Comparison of ENCODE assay signal across 27 mouse cellular contexts in the genomic region with DNA sequence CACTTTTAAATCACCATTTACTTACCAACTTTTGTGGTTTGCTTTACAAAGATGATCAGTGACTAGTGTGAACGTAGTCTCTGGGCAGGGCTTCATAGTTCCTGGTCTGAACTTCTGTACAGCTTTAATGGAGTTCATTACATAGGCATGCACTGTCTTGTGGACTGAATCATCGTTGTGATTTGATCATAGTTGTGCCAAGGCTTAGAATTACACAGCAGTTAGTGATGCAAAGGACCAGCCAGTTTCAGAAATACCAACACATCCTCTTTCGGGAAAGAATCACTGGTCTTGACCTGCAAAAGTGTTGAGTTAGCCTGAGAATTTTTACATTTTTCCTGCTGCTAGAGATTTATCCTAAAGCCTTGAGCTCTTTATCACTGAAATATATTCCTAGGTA.
DNase-seq lines count a peak whose midpoint lies in the region; ATAC-seq and TF ChIP-seq lines count a peak whose summit lies in the region.
"Had no signal": no experiment of that assay in that cellular context is flagged by ENCODE, and none has a peak within 500 bp of the region (broad histone marks: within the 10 kb centered on the region; RNA-seq: fewer than 3 reads in every experiment).

No protein-coding gene starts in this region.

- ATAC-seq in monocyte, adult 5-6 weeks (replicated peaks; ENCODE audit: insufficient number of reproducible peaks, low FRiP score, low TSS enrichment, poor library complexity, severe bottlenecking) = peak; percentile 57; the same call in 1 of the 2 replicates
- ATAC-seq: activated CD4-positive, CD25-positive, alpha-beta regulatory T cell, adult 4 months; CD4-positive, CD25-positive, alpha-beta regulatory T cell, adult 4 months; forebrain, embryonic 13.5 days; forebrain, embryonic 15.5 days; forebrain, postnatal 0 days; Patski had no signal

- no peak overlapping the region for H3K4me3 ChIP-seq in embryonic fibroblast, embryonic 13.5 days (ENCODE audit: insufficient read depth, low read length)
- H3K4me3 ChIP-seq: embryonic facial prominence, embryonic 13.5 days; embryonic facial prominence, embryonic 15.5 days; forebrain, embryonic 13.5 days; forebrain, embryonic 15.5 days had no signal

- peak; percentile 50 for DNase-seq in 3T3-L1 (ENCODE audit: low read depth, low spot score)
- peak; percentile 30 for DNase-seq in Muller cell, postnatal 12 days (ENCODE audit: inconsistent ontology term)
- DNase-seq in adrenal gland, adult (ENCODE audit: inconsistent age in 2 of 2, low spot score in 1 of 2) = no peak
- DNase-seq in urinary bladder, postnatal 10 days (ENCODE audit: low spot score) = no peak
- DNase-seq in layer of hippocampus, postnatal 36 days = no peak
- DNase-seq in heart, postnatal 14 days = no peak
- DNase-seq: adrenal gland, adult 2 months; adrenal gland, postnatal 10 days; adrenal gland, postnatal 25 days; B cell, adult 2 months; cerebellum, adult 11 months; cerebellum, adult 18-20 months; cerebellum, adult 8-10 months; cerebellum, adult 9-11 months; cerebellum, postnatal 14 days; cerebellum, postnatal 36 days; embryo, embryonic 11 days; forebrain, postnatal 0 days had no signal

- no peak for TF ChIP-seq POLR2A in embryonic fibroblast, embryonic 13.5 days (IDR thresholded peaks at IDR 0.05; ENCODE audit: low read depth, low read length)

- TF ChIP-seq CTCF in embryonic fibroblast, embryonic 13.5 days (IDR thresholded peaks at IDR 0.05; ENCODE audit: borderline replicate concordance, insufficient read depth, low read length) = no peak

- intact Hi-C loops in heart, postnatal 14 days (cut with DNase I) = no loop called here

- peaks cover 11% of the 10 kb centered on the region for H3K4me1 ChIP-seq in embryonic fibroblast, embryonic 13.5 days (ENCODE audit: control insufficient read depth, insufficient read depth, low read length)

- peak overlapping the region; percentile 61 for H3K27ac ChIP-seq in embryonic fibroblast, embryonic 13.5 days (ENCODE audit: insufficient read depth, low read length)
- H3K27ac ChIP-seq: embryonic facial prominence, embryonic 13.5 days; embryonic facial prominence, embryonic 15.5 days; forebrain, embryonic 13.5 days; forebrain, embryonic 15.5 days had no signal

Comparison
In these comparisons a context has a peak if more than half of its experiments do, and no peak if none do; other contexts are left out.
1. DNase-seq: peak in 3T3-L1 (single experiment) and Muller cell, postnatal 12 days (single experiment); none in adrenal gland, adult (0 of 2), urinary bladder, postnatal 10 days (single experiment), layer of hippocampus, postnatal 36 days (0 of 2) and heart, postnatal 14 days (0 of 2).